Comparison of ENCODE assay signal across 13 mouse cellular contexts in the genomic region with DNA sequence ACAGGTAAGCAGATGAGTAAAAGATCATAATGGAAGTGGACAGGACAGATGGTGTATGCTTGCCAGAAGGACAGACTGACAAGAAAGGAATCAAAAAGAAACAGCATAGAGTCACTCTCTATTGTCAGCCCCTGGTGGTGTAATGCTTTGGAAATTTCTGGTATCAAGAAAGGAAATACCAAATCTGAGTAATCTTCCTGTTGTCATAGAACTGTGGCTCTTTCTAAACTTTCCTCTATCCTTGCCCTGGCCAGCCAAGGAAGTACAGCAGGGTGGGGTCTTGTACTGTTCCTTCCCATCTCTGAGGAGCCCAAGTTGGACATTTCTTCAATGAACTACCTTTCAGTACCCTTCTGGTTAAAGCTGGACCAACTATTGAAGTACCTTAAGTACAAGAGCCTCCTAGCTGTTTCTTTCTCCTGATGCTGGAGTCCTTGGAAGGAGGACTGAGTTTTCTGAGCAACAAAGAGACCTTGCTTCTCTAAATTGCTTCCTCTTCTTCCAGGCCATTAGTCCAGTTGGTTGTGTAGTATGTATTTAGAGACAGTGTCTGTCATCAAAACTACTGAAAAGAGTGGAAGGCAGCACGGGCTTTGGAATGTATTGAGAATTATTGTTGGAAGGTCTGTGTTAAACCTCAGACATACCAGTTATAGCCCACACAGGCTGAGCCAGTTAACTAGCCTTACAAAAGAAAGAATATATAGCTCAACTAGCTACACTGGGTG. TPM values are rescaled to one million over a fixed set of nuclear protein-coding genes. Genes with fewer than 3 reads are reported as not detected.
DNase-seq lines count a peak whose midpoint lies in the region; ATAC-seq and TF ChIP-seq lines count a peak whose summit lies in the region.
"Had no signal": no experiment of that assay in that cellular context is flagged by ENCODE, and none has a peak within 500 bp of the region (broad histone marks: within the 10 kb centered on the region; RNA-seq: fewer than 3 reads in every experiment).

No protein-coding gene starts in this region.

- no peak for TF ChIP-seq CTCF in kidney, adult 2 months (conservative IDR thresholded peaks at IDR 0.05; ENCODE audit: insufficient read depth, insufficient read length, low read depth, low read length)
- TF ChIP-seq CTCF in CH12.LX (conservative IDR thresholded peaks at IDR 0.05 in 1 of 2, IDR thresholded peaks at IDR 0.05 in 1 of 2; ENCODE audit: low read depth in 2 of 2, low read length in 2 of 2), result no peak

- no peaks in the 10 kb centered on the region for H3K27me3 ChIP-seq in kidney, adult 2 months (replicated peaks; ENCODE audit: control insufficient read depth, insufficient read depth, low read length)
- H3K27me3 ChIP-seq in CH12.LX (replicated peaks), result no peaks in the 10 kb centered on the region
- no peaks in the 10 kb centered on the region for H3K27me3 ChIP-seq in heart, embryonic 15.5 days
- H3K27me3 ChIP-seq in forebrain, embryonic 15.5 days, result no peaks in the 10 kb centered on the region
- no peaks in the 10 kb centered on the region for H3K27me3 ChIP-seq in forebrain, embryonic 11.5 days (ENCODE audit: control insufficient read depth, insufficient read depth, low read length)
- H3K27me3 ChIP-seq: megakaryocyte, embryonic 14.5 days had no signal

- peak overlapping the region; percentile 52 for H3K4me3 ChIP-seq in kidney, adult 2 months (ENCODE audit: insufficient read depth, low read depth, low read length)
- H3K4me3 ChIP-seq in CH12.LX (replicated peaks in 1 of 3; ENCODE audit: low read depth in 2 of 3, low read length in 2 of 3, poor library complexity in 1 of 3), result peak overlapping the region; percentile 63 to 82 (median 71)
- H3K4me3 ChIP-seq in heart, embryonic 15.5 days, result no peak overlapping the region
- no peak overlapping the region for H3K4me3 ChIP-seq in forebrain, embryonic 15.5 days
- H3K4me3 ChIP-seq in forebrain, embryonic 11.5 days (ENCODE audit: low read depth, low read length), result no peak overlapping the region

- H3K27ac ChIP-seq in kidney, adult 2 months (ENCODE audit: insufficient read depth, low read depth, low read length), result peak overlapping the region; percentile 84
- H3K27ac ChIP-seq in CH12.LX (ENCODE audit: insufficient read depth, low read depth), result peak overlapping the region; percentile 77
- H3K27ac ChIP-seq in heart, embryonic 15.5 days, result no peak overlapping the region
- H3K27ac ChIP-seq in forebrain, embryonic 15.5 days (replicated peaks), result no peak overlapping the region
- no peak overlapping the region for H3K27ac ChIP-seq in forebrain, embryonic 11.5 days (ENCODE audit: low read depth, low read length)

- no peak for TF ChIP-seq RAD21 in CH12.LX (IDR thresholded peaks at IDR 0.05; ENCODE audit: low read depth, low read length)

- in situ Hi-C loops in CH12.LX (cut with MboI; ENCODE audit: low pct_ligation_motif_present, low pct_unique_long_range_greater_than_20kb, low sequenced_read_pairs), result no loop called here

- peaks cover 24% of the 10 kb centered on the region for H3K36me3 ChIP-seq in kidney, adult 2 months (ENCODE audit: control insufficient read depth, insufficient read depth, low read length)
- peaks cover 17 to 30% of the 10 kb centered on the region in 2 experiments for H3K36me3 ChIP-seq in CH12.LX (replicated peaks in 1 of 2; ENCODE audit: control insufficient read depth in 1 of 2, insufficient read depth in 1 of 2, low read length in 1 of 2)
- H3K36me3 ChIP-seq in heart, embryonic 15.5 days, result peaks cover 32% of the 10 kb centered on the region
- H3K36me3 ChIP-seq in forebrain, embryonic 15.5 days, result no peaks in the 10 kb centered on the region
- H3K36me3 ChIP-seq in forebrain, embryonic 11.5 days (ENCODE audit: control insufficient read depth, insufficient read depth, low read length), result no peaks in the 10 kb centered on the region

- dilution Hi-C loops in CH12.LX (cut with MboI; ENCODE audit: extremely low pct_ligation_motif_present, extremely low pct_unique_long_range_greater_than_20kb, low sequenced_read_pairs), result no loop called here

- peaks cover 32% of the 10 kb centered on the region for H3K4me1 ChIP-seq in kidney, adult 2 months (ENCODE audit: control insufficient read depth, insufficient read depth, low read length)
- peaks cover 13 to 49% of the 10 kb centered on the region in 2 experiments; a peak in 3 of 4 replicates for H3K4me1 ChIP-seq in CH12.LX (ENCODE audit: control insufficient read depth in 1 of 2, insufficient read depth in 2 of 2)
- peaks cover 21% of the 10 kb centered on the region for H3K4me1 ChIP-seq in heart, embryonic 15.5 days (replicated peaks)
- H3K4me1 ChIP-seq in forebrain, embryonic 15.5 days, result peaks cover 4% of the 10 kb centered on the region; the same call in 1 of the 2 replicates
- H3K4me1 ChIP-seq in forebrain, embryonic 11.5 days (replicated peaks; ENCODE audit: control insufficient read depth, insufficient read depth, low read length), result no peaks in the 10 kb centered on the region

- WGBS in kidney, adult 2 months, result 33% methylated on average over 1 of the region's 1 CpGs
- WGBS in heart, embryonic 15.5 days, result 75% methylated on average over 1 of the region's 1 CpGs
- WGBS in forebrain, embryonic 15.5 days, result 80% methylated on average over 1 of the region's 1 CpGs
- 84% methylated on average over 1 of the region's 1 CpGs for WGBS in forebrain, embryonic 11.5 days

- peaks cover 58% of the 10 kb centered on the region for H3K79me2 ChIP-seq in CH12.LX (replicated peaks; ENCODE audit: control insufficient read depth, extremely low read depth, insufficient read depth, poor library complexity, severe bottlenecking)

- 0 out of 2 replicates have a peak, but pooled peaks have one; percentile 14 for TF ChIP-seq EP300 in CH12.LX (IDR thresholded peaks at IDR 0.05; ENCODE audit: low read length)

- H3K9ac ChIP-seq in CH12.LX (ENCODE audit: insufficient read depth, low read depth), result peak overlapping the region; percentile 79
- H3K9ac ChIP-seq in heart, embryonic 15.5 days, result no peak overlapping the region
- H3K9ac ChIP-seq in forebrain, embryonic 15.5 days (replicated peaks), result no peak overlapping the region
- H3K9ac ChIP-seq in forebrain, embryonic 11.5 days (ENCODE audit: low read length), result no peak overlapping the region

- peak; percentile 79 for DNase-seq in kidney, adult 2 months
- DNase-seq in kidney, postnatal 10 days, result no peak
- DNase-seq in CH12.LX (ENCODE audit: extremely low read depth), result no peak
- DNase-seq in lung, postnatal 10 days, result peak; percentile 46
- no peak for DNase-seq in urinary bladder, postnatal 4 days (ENCODE audit: low spot score in 2 of 2)
- DNase-seq in forebrain, embryonic 11.5 days (ENCODE audit: low spot score), result no peak
- DNase-seq: adrenal gland, postnatal 36 days had no signal

- ATAC-seq in heart, embryonic 15.5 days (replicated peaks; ENCODE audit: insufficient number of reproducible peaks, insufficient read depth, low FRiP score, low read depth), result 0 out of 2 replicates have a peak, but pooled peaks have one; percentile 53
- ATAC-seq in forebrain, embryonic 15.5 days (replicated peaks), result no peak
- no peak for ATAC-seq in forebrain, embryonic 11.5 days (replicated peaks; ENCODE audit: low FRiP score)

- TF ChIP-seq POLR2A in kidney, adult 2 months (IDR thresholded peaks at IDR 0.05; ENCODE audit: low read depth, low read length), result no peak
- TF ChIP-seq POLR2A in CH12.LX (IDR thresholded peaks at IDR 0.05; ENCODE audit: low read depth, low read length), result no peak

- H3K9me3 ChIP-seq in CH12.LX (replicated peaks; ENCODE audit: low read length), result no peaks in the 10 kb centered on the region
- H3K9me3 ChIP-seq in heart, embryonic 15.5 days (replicated peaks), result no peaks in the 10 kb centered on the region
- no peaks in the 10 kb centered on the region for H3K9me3 ChIP-seq in forebrain, embryonic 15.5 days
- no peaks in the 10 kb centered on the region for H3K9me3 ChIP-seq in forebrain, embryonic 11.5 days (ENCODE audit: control insufficient read depth, low read length)
- H3K9me3 ChIP-seq: megakaryocyte, embryonic 14.5 days had no signal

- H3K4me2 ChIP-seq in CH12.LX (ENCODE audit: insufficient read depth, low read depth, poor library complexity, severe bottlenecking), result peak overlapping the region; percentile 72
- H3K4me2 ChIP-seq in heart, embryonic 15.5 days, result no peak overlapping the region
- no peak overlapping the region for H3K4me2 ChIP-seq in forebrain, embryonic 15.5 days (replicated peaks)
- no peak overlapping the region for H3K4me2 ChIP-seq in forebrain, embryonic 11.5 days (ENCODE audit: low read depth, low read length, severe bottlenecking)

TF ChIP-seq in CH12.LX, 34 proteins besides CTCF, POLR2A, EP300 and RAD21 (continues in another document):
- TF ChIP-seq RCOR1 (conservative IDR thresholded peaks at IDR 0.05; ENCODE audit: low read depth, low read length) (no peak), E2F4 (IDR thresholded peaks at IDR 0.05; ENCODE audit: insufficient replicate concordance, low read depth, low read length) (no peak), NRF1 (IDR thresholded peaks at IDR 0.05; ENCODE audit: low read depth, low read length) (no peak), SMC3 (IDR thresholded peaks at IDR 0.05; ENCODE audit: low read depth, low read length) (no peak), JUND (conservative IDR thresholded peaks at IDR 0.05; ENCODE audit: low read depth, low read length) (no peak), BHLHE40 (IDR thresholded peaks at IDR 0.05; ENCODE audit: low read depth, low read length) (no peak), MAFK (IDR thresholded peaks at IDR 0.05; ENCODE audit: insufficient replicate concordance, low read length) (no peak), TCF12 (IDR thresholded peaks at IDR 0.05; ENCODE audit: low read depth, low read length) (no peak), POLR2AphosphoS2 (IDR thresholded peaks at IDR 0.05; ENCODE audit: low read depth, low read length) (no peak), GABPA (IDR thresholded peaks at IDR 0.05; ENCODE audit: insufficient replicate concordance, low read depth, low read length) (no peak)

RNA-seq across cellular contexts. Expression of a gene that starts 15.9 kb away (rescaled TPM):
- polyA plus RNA-seq in kidney, adult 2 months (2012; rRNA removed), result 65.8 and 71.1 TPM in 2 replicates
- total RNA-seq in CH12.LX (2012; rRNA removed) (46.8 and 49.2 TPM in 2 replicates), CH12.LX (2014; rRNA removed) (81.1 and 82.0 TPM in 2 replicates)
- polyA plus RNA-seq in CH12.LX (2012; ENCODE audit: insufficient read length, low read depth), result 28.3 and 35.7 TPM in 2 replicates
- 37.0 and 37.7 TPM in 2 replicates for polyA plus RNA-seq in heart, embryonic 15.5 days (2015; fragmentation: Nextera tagmentation; extraction: Ambion mirVana)
- polyA plus RNA-seq in forebrain, embryonic 15.5 days (2015; fragmentation: Nextera tagmentation; extraction: Ambion mirVana), result 18.9 and 20.6 TPM in 2 replicates
- polyA plus RNA-seq in forebrain, embryonic 11.5 days (2014; fragmentation: Nextera tagmentation; extraction: Ambion mirVana), result 21.3 and 24.1 TPM in 2 replicates

RNA-seq across cellular contexts. Expression of a gene that starts 31.4 kb away (rescaled TPM):
- polyA plus RNA-seq in kidney, adult 2 months (2012; rRNA removed), result 0.80 and 0.88 TPM in 2 replicates
- not detected in 2 replicates for total RNA-seq in CH12.LX (2012; rRNA removed)
- total RNA-seq in CH12.LX (2014; rRNA removed), result not detected in 2 replicates
- 0.22 and 0.33 TPM in 2 replicates for polyA plus RNA-seq in CH12.LX (2012; ENCODE audit: insufficient read length, low read depth)
- not detected in 2 replicates for polyA plus RNA-seq in heart, embryonic 15.5 days (2015; fragmentation: Nextera tagmentation; extraction: Ambion mirVana)
- not detected in 2 replicates for polyA plus RNA-seq in forebrain, embryonic 15.5 days (2015; fragmentation: Nextera tagmentation; extraction: Ambion mirVana)
- not detected in 2 replicates for polyA plus RNA-seq in forebrain, embryonic 11.5 days (2014; fragmentation: Nextera tagmentation; extraction: Ambion mirVana)
- total RNA-seq: layer of hippocampus, postnatal 25 days; MEL had no signal
- polyA plus RNA-seq: hindbrain, embryonic 11.5 days had no signal

Comparison
In these comparisons a context has a peak if more than half of its experiments do, and no peak if none do; other contexts are left out.
1. DNase-seq: peak in kidney, adult 2 months (single experiment) and lung, postnatal 10 days (single experiment); none in kidney, postnatal 10 days (single experiment), CH12.LX (single experiment), urinary bladder, postnatal 4 days (0 of 2) and forebrain, embryonic 11.5 days (single experiment).
2. H3K27ac ChIP-seq: peak in kidney, adult 2 months (single experiment) and CH12.LX (single experiment); none in heart, embryonic 15.5 days (single experiment), forebrain, embryonic 15.5 days (single experiment) and forebrain, embryonic 11.5 days (single experiment).
3. H3K4me3 ChIP-seq: peak in kidney, adult 2 months (single experiment) and CH12.LX (3 of 3); none in heart, embryonic 15.5 days (single experiment), forebrain, embryonic 15.5 days (single experiment) and forebrain, embryonic 11.5 days (single experiment).